Mouse (Mus musculus) neural tube, embryonic 12.5 days (tissue): ENCODE data around the gene Chrng. TPM values are rescaled to one million over a fixed set of nuclear protein-coding genes. Genes with fewer than 3 reads are reported as not detected.
A peak's percentile ranks its signal among the peaks of the same experiment; 100 is the strongest.

Experiments used
- ATAC-seq: fragments of 200-750 bp; cut with Nextera tagmentation; 2 replicates; pipeline ENCODE4 v1.8.0; 2017; ENCODE audit warnings: low read depth, mild to moderate bottlenecking, moderate TSS enrichment, moderate library complexity; ENCODE audit not compliant: low FRiP score
- H3K27ac ChIP-seq: fragments of 300-500 bp; sonication (generic); 2 replicates; pipeline ENCODE4 v1.5.1; 2016
- H3K27me3 ChIP-seq: fragments of 300-500 bp; sonication (generic); replicated peaks from 2 replicates; pipeline ENCODE4 v1.6.1; 2016; ENCODE audit warnings: mild to moderate bottlenecking
- H3K36me3 ChIP-seq: fragments of 300-500 bp; sonication (generic); 2 replicates; pipeline ENCODE4 v1.6.1; 2016; ENCODE audit warnings: mild to moderate bottlenecking
- H3K4me1 ChIP-seq: fragments of 300-500 bp; sonication (generic); 2 replicates; pipeline ENCODE4 v1.6.1; 2016
- H3K4me2 ChIP-seq: fragments of 300-500 bp; sonication (generic); replicated peaks from 2 replicates; pipeline ENCODE4 v1.6.1; 2016; ENCODE audit warnings: mild to moderate bottlenecking
- H3K4me3 ChIP-seq: fragments of 300-500 bp; sonication (generic); 2 replicates; pipeline ENCODE4 v1.5.1; 2016
- H3K9ac ChIP-seq: fragments of 300-500 bp; sonication (generic); 2 replicates; pipeline ENCODE4 v1.6.1; 2016; ENCODE audit warnings: mild to moderate bottlenecking
- H3K9me3 ChIP-seq: fragments of 300-500 bp; sonication (generic); 2 replicates; pipeline ENCODE4 v1.6.1; 2016; ENCODE audit warnings: mild to moderate bottlenecking
- WGBS: fragments of 180-500 bp; shearing (Covaris S2); methylation state at CpG from one replicate; pipeline ENCODE4 v1.1.7; 2016; 5-methylcytosine and 5-hydroxymethylcytosine counted together
- polyA plus RNA-seq: library from polyadenylated mRNA; unstranded; fragments of >200 nt; fragmentation: Nextera tagmentation; extraction: Ambion mirVana; gene quantifications from 2 replicates; pipeline ENCODE4 v1.2.1, GENCODE M21; 2016

Chrng gene
- polyA plus RNA-seq, 1 experiment from 2014 or later: 3.2 TPM

GRCm38 (mm10) chr1:87201848-87202247 lies 2.6 kb upstream of the Chrng start:
- WGBS: 50% methylated on average over 1 of the region's 1 CpGs

GRCm38 (mm10) chr1:87203779-87204178 lies 678 bp upstream of the Chrng start:
- H3K27ac ChIP-seq: no peak overlapping the region
- H3K4me3 ChIP-seq: no peak overlapping the region
- WGBS: 84% methylated on average over 5 of the region's 5 CpGs
- ATAC-seq: no peak
- H3K9me3 ChIP-seq: no peaks in the 10 kb centered on the region
- no peak overlapping the region for H3K4me2 ChIP-seq
- H3K36me3 ChIP-seq: no peaks in the 10 kb centered on the region
- no peaks in the 10 kb centered on the region for H3K4me1 ChIP-seq
- no peak overlapping the region for H3K9ac ChIP-seq
- 0 out of 2 replicates have a peak, but pooled peaks cover 15% of the 10 kb centered on the region for H3K27me3 ChIP-seq

More at GRCm38 (mm10) chr1:87201848-87202247, 2.6 kb upstream of the Chrng start:
- 0 out of 2 replicates have a peak, but pooled peaks cover 7% of the 10 kb centered on the region for H3K27me3 ChIP-seq
- no peaks in the 10 kb centered on the region for H3K4me1 ChIP-seq
- no peak overlapping the region for H3K4me2 ChIP-seq
- H3K9ac ChIP-seq: no peak overlapping the region
- H3K27ac ChIP-seq: no peak overlapping the region
- no peaks in the 10 kb centered on the region for H3K9me3 ChIP-seq
- H3K36me3 ChIP-seq: no peaks in the 10 kb centered on the region
- no peak overlapping the region for H3K4me3 ChIP-seq
- no peak for ATAC-seq

GRCm38 (mm10) chr1:87205038-87205437 lies 581 bp downstream of the Chrng start:
- Histone ChIP-seq H3K9me3 (no peaks in the 10 kb centered on the region), H3K36me3 (no peaks in the 10 kb centered on the region), H3K27me3 (0 out of 2 replicates have a peak, but pooled peaks cover 15% of the 10 kb centered on the region), H3K4me3 (no peak overlapping the region), H3K4me2 (no peak overlapping the region), H3K27ac (no peak overlapping the region), H3K9ac (no peak overlapping the region), H3K4me1 (no peaks in the 10 kb centered on the region)
- WGBS: 65% methylated on average over 6 of the region's 6 CpGs
- no peak for ATAC-seq

GRCm38 (mm10) chr1:87205502-87205901 lies 1.0 kb downstream of the Chrng start:
- 0 out of 2 replicates have a peak, but pooled peaks cover 15% of the 10 kb centered on the region for H3K27me3 ChIP-seq
- no peaks in the 10 kb centered on the region for H3K9me3 ChIP-seq
- no peak for ATAC-seq
- WGBS: 49% methylated on average over 3 of the region's 3 CpGs
- no peaks in the 10 kb centered on the region for H3K4me1 ChIP-seq
- H3K9ac ChIP-seq: no peak overlapping the region
- H3K27ac ChIP-seq: no peak overlapping the region
- H3K4me3 ChIP-seq: no peak overlapping the region
- H3K4me2 ChIP-seq: no peak overlapping the region
- H3K36me3 ChIP-seq: no peaks in the 10 kb centered on the region

DNA sequence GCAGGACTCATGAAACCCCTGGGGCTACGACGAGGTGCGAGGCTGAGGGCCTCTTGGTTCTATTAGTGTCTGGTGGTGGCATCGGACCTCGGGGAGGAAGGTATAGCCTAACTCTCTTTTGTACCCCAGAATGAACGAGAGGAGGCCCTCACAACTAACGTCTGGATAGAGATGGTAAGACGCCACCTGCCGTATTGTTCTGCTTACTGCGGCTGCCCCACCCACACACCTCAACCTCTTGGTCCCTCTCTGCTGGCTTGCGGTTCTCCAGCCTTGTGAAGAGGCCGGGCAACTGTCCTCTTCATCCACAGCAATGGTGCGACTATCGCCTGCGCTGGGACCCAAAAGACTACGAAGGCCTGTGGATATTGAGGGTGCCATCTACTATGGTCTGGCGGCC lies 1.9 kb downstream of the Chrng start:
- no peaks in the 10 kb centered on the region for H3K36me3 ChIP-seq
- no peak overlapping the region for H3K4me3 ChIP-seq
- H3K27ac ChIP-seq: no peak overlapping the region
- 0 out of 2 replicates have a peak, but pooled peaks cover 15% of the 10 kb centered on the region for H3K27me3 ChIP-seq
- WGBS: 18% methylated on average over 17 of the region's 17 CpGs
- no peak overlapping the region; the same call in 1 of the 2 replicates for H3K4me2 ChIP-seq
- H3K9me3 ChIP-seq: no peaks in the 10 kb centered on the region
- no peaks in the 10 kb centered on the region for H3K4me1 ChIP-seq
- H3K9ac ChIP-seq: no peak overlapping the region
- no peak for ATAC-seq

- Histone ChIP-seq H3K27ac (no peak overlapping the region), H3K4me2 (no peak overlapping the region), H3K27me3 (0 out of 2 replicates have a peak, but pooled peaks cover 8% of the 10 kb centered on the region), H3K36me3 (no peaks in the 10 kb centered on the region), H3K9ac (no peak overlapping the region), H3K4me1 (peaks cover 22% of the 10 kb centered on the region), H3K4me3 (no peak overlapping the region), H3K9me3 (no peaks in the 10 kb centered on the region)
- WGBS: 88% methylated on average over 4 of the region's 4 CpGs
- ATAC-seq: no peak
Observed at GRCm38 (mm10) chr1:87211431-87211830, 7.0 kb downstream of the Chrng start.

- H3K9ac ChIP-seq: peak within 1 kb of the TSS; percentile 96
- H3K9me3 ChIP-seq: no peaks in the 10 kb centered on the region
- no peaks in the 10 kb centered on the region for H3K27me3 ChIP-seq
- peak within 1 kb of the TSS; percentile 99 for H3K27ac ChIP-seq
- peak; percentile 97 for ATAC-seq
- H3K4me2 ChIP-seq: peak within 1 kb of the TSS; percentile 67
- under 1% methylated on average over 92 of the region's 99 CpGs for WGBS
- peak within 1 kb of the TSS; percentile 89 for H3K4me3 ChIP-seq
- no peaks in the 10 kb centered on the region for H3K36me3 ChIP-seq
- H3K4me1 ChIP-seq: peaks cover 25% of the 10 kb centered on the region
Observed at GRCm38 (mm10) chr1:87213735-87214704, 9.6 kb downstream of the Chrng start, which contains the start of gene Eif4e2. Gene Eif4e2 (plus strand): TSS chr1:87213914.

DNA sequence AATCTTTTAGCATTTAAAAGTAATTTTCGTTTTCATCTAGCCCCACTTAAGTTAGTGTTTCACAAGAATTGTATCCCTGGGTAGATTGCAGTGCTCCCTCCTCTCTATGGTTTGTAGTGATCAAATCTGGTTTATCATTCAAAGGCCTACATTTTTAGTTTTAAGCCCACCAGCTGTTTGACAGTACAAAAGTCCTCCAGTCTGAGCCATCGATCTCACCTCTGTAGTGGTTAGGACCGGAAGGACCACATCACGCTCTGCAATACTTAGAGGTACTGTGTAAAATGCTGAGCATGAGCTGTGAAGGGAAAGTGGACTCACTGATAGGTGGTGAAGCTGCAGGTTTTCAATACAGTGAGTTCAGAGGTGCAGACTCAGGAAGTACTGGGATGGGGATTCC lies 10.3 kb downstream of the Chrng start:
- Histone ChIP-seq H3K9me3 (no peaks in the 10 kb centered on the region), H3K27me3 (no peaks in the 10 kb centered on the region), H3K36me3 (peaks cover 5% of the 10 kb centered on the region), H3K9ac (peak overlapping the region; percentile 96), H3K4me2 (peak overlapping the region; percentile 67), H3K4me1 (peaks cover 25% of the 10 kb centered on the region), H3K27ac (no peak overlapping the region), H3K4me3 (peak overlapping the region; percentile 89)
- WGBS: 41% methylated on average over 4 of the region's 4 CpGs
- no peak for ATAC-seq

- 76% methylated on average over 3 of the region's 3 CpGs for WGBS
- Histone ChIP-seq H3K9ac (no peak overlapping the region), H3K4me1 (peaks cover 23% of the 10 kb centered on the region), H3K4me3 (no peak overlapping the region), H3K4me2 (no peak overlapping the region), H3K27ac (no peak overlapping the region), H3K9me3 (no peaks in the 10 kb centered on the region), H3K27me3 (no peaks in the 10 kb centered on the region), H3K36me3 (peaks cover 36% of the 10 kb centered on the region)
- ATAC-seq: no peak
Observed at GRCm38 (mm10) chr1:87217938-87218337, 13.5 kb downstream of the Chrng start.

- WGBS: 98% methylated on average over 8 of the region's 8 CpGs
- Histone ChIP-seq H3K27me3 (no peaks in the 10 kb centered on the region), H3K9me3 (no peaks in the 10 kb centered on the region), H3K4me1 (no peaks in the 10 kb centered on the region), H3K27ac (no peak overlapping the region), H3K4me3 (no peak overlapping the region), H3K4me2 (no peak overlapping the region), H3K36me3 (peaks cover 93% of the 10 kb centered on the region), H3K9ac (no peak overlapping the region)
- ATAC-seq: no peak
Observed at GRCm38 (mm10) chr1:87225739-87226138, 21.3 kb downstream of the Chrng start.

GRCm38 (mm10) chr1:87226409-87227159 lies 22.1 kb downstream of the Chrng start:
- no peak overlapping the region for H3K9ac ChIP-seq
- WGBS: 95% methylated on average over 1 of the region's 1 CpGs
- H3K27me3 ChIP-seq: no peaks in the 10 kb centered on the region
- ATAC-seq: no peak
- H3K4me3 ChIP-seq: no peak overlapping the region
- no peaks in the 10 kb centered on the region for H3K4me1 ChIP-seq
- no peaks in the 10 kb centered on the region for H3K9me3 ChIP-seq
- H3K4me2 ChIP-seq: no peak overlapping the region
- no peak overlapping the region for H3K27ac ChIP-seq
- H3K36me3 ChIP-seq: peaks cover 91% of the 10 kb centered on the region

DNA sequence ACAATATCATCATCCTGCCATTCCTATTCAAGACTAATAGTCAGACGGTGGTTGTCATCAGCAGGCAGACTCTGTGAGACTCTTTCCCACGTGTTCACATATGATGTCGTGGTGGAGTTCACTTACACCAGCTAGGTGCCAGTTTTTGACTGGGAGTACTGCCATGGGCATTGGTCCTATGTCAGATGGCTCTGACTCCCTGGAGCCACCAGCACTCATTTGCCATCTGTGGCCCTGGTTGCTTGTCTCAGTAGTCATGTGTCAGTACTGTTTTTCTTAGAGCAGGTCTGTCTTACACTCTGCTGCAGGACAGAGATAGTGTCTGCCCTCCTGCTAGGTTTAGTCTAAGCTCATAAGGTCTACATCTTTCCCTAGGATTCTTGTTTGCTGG lies 22.7 kb downstream of the Chrng start:
- Histone ChIP-seq H3K36me3 (peaks cover 91% of the 10 kb centered on the region), H3K9me3 (no peaks in the 10 kb centered on the region), H3K9ac (no peak overlapping the region), H3K27me3 (no peaks in the 10 kb centered on the region), H3K4me2 (no peak overlapping the region), H3K4me1 (no peaks in the 10 kb centered on the region), H3K27ac (no peak overlapping the region), H3K4me3 (no peak overlapping the region)
- no peak for ATAC-seq
- 96% methylated on average over 3 of the region's 3 CpGs for WGBS
